Mouse (Mus musculus) bone marrow, adult 2 months (tissue): Measurements from ENCODE around the gene Hmga1. TPM values are rescaled to one million over a fixed set of nuclear protein-coding genes. Genes with fewer than 3 reads are reported as not detected.

ENCODE experiments used
- H3K27ac ChIP-seq: fragments of 200-500 bp; 2 replicates; pipeline ENCODE4 v1.5.1; 2012; ENCODE audit warnings: low read depth, mild to moderate bottlenecking, control low read depth, inconsistent platforms, low read length; ENCODE audit not compliant: control insufficient read depth, poor library complexity, insufficient read depth
- H3K4me1 ChIP-seq: fragments of 200-500 bp; 2 replicates; pipeline ENCODE4 v1.6.1; 2011; ENCODE audit warnings: low read length; ENCODE audit not compliant: control insufficient read depth, insufficient read depth
- H3K4me3 ChIP-seq: fragments of 200-500 bp; replicated peaks from 2 replicates; pipeline ENCODE3; 2011; ENCODE audit warnings: mild to moderate bottlenecking, low read depth, low read length, control low read depth; ENCODE audit not compliant: control insufficient read depth
- CTCF ChIP-seq: fragments of 200-500 bp; IDR thresholded peaks from 2 replicates; pipeline ENCODE4 v1.5.1; 2011; ENCODE audit warnings: low read length, control low read depth; ENCODE audit not compliant: control insufficient read depth, insufficient read depth
- POLR2A ChIP-seq: fragments of 200-500 bp; IDR thresholded peaks from 2 replicates; pipeline ENCODE4 v1.6.1; 2011; ENCODE audit warnings: low read depth, mild to moderate bottlenecking, control low read depth, low read length, borderline replicate concordance; ENCODE audit not compliant: control insufficient read depth
- WGBS: fragments of 180-500 bp; shearing (Covaris S2); methylation state at CpG from one replicate; pipeline ENCODE4 v1.1.7; 2018; 5-methylcytosine and 5-hydroxymethylcytosine counted together
- polyA plus RNA-seq: library from polyadenylated mRNA; stranded (reverse); fragments of >200 nt; gene quantifications from 2 replicates; pipeline ENCODE4 v1.2.4, GENCODE M21; 2011; ENCODE audit warnings: low replicate concordance; ENCODE audit not compliant: missing spikeins, insufficient read depth, insufficient read length

Gene Hmga1
- polyA plus RNA-seq, 1 experiment, result 99.4 TPM

- no peak overlapping the region for H3K4me3 ChIP-seq
- peaks cover 7% of the 10 kb centered on the region for H3K4me1 ChIP-seq
- no peak overlapping the region for H3K27ac ChIP-seq
- no peak for TF ChIP-seq CTCF
- TF ChIP-seq POLR2A, result no peak
- WGBS, result 78% methylated on average over 13 of the region's 13 CpGs
These were observed 4.7 kb downstream of the Hmga1 start for GRCm38 (mm10) chr17:27560926-27561480.

GRCm38 (mm10) chr17:27561809-27562526 is 5.7 kb downstream of the Hmga1 start:
- no peak for TF ChIP-seq CTCF
- TF ChIP-seq POLR2A, result no peak
- WGBS, result 44% methylated on average over 11 of the region's 11 CpGs
- peaks cover 8% of the 10 kb centered on the region for H3K4me1 ChIP-seq
- H3K4me3 ChIP-seq, result no peak overlapping the region
- H3K27ac ChIP-seq, result peak overlapping the region; percentile 14; the same call in 1 of the 2 replicates

DNA sequence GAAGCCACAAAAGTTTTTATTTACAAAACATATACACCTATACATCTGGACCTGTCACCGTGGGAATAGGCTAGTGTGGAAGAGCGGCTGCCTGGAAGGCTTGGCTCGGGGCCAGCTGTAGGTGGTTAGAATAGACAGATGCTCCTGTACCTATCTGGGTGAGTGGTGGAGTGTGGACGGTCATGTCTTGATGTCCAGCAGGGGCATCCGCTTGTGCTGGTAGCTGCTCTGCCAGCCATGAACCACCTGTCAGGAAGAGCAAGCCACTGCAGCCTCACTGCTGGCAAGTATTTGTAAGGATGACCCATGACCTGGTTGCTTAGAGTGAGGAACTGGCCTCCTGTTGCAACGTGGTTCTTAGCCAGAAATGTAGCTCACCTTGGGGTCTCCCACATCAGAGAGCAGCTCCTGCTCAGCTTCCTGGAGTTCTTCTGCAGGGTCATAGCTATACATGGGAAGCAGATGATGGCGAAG is 7.5 kb downstream of the Hmga1 start:
- peaks cover 13% of the 10 kb centered on the region for H3K4me1 ChIP-seq
- TF ChIP-seq POLR2A (no peak; the same call in 1 of the 2 replicates), CTCF (no peak)
- H3K4me3 ChIP-seq, result no peak overlapping the region
- WGBS, result 57% methylated on average over 7 of the region's 7 CpGs
- H3K27ac ChIP-seq, result no peak overlapping the region

GRCm38 (mm10) chr17:27564391-27565162 is 8.3 kb downstream of the Hmga1 start:
- Histone ChIP-seq H3K4me3 (peak overlapping the region; percentile 80), H3K27ac (peak overlapping the region; percentile 69), H3K4me1 (peaks cover 14% of the 10 kb centered on the region)
- WGBS, result 13% methylated on average over 20 of the region's 20 CpGs
- TF ChIP-seq POLR2A (no peak), CTCF (peak; percentile 32; the same call in 1 of the 2 replicates)

GRCm38 (mm10) chr17:27565163-27565941 is 9.1 kb downstream of the Hmga1 start, which contains the start of gene AI413582:
AI413582 (minus strand) TSS chr17:27565756.
- H3K27ac ChIP-seq, result peak within 1 kb of the TSS; percentile 69
- TF ChIP-seq POLR2A, result peak; percentile 83
- peak; percentile 83 for TF ChIP-seq CTCF
- peak within 1 kb of the TSS; percentile 80 for H3K4me3 ChIP-seq
- under 1% methylated on average over 58 of the region's 58 CpGs for WGBS
- H3K4me1 ChIP-seq, result peaks cover 11% of the 10 kb centered on the region

DNA sequence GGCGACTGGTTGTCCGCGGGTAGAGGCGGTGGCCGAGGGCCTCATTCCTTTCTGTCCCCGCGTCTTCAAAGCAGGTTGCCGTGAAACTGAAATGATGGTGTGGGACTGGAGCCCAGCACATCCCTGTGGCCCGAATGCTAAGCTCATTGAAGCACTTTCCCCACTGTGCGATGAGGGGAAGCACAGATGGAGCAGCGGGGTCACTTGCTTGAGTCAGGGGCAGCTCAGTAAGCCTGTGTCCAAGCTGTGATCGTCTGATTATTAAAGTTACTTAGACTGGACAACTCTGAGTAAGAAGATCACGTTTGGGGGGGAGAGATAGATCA is 9.6 kb downstream of the Hmga1 start:
- WGBS, result under 1% methylated on average over 13 of the region's 13 CpGs
- Histone ChIP-seq H3K4me3 (peak overlapping the region; percentile 49), H3K27ac (no peak overlapping the region), H3K4me1 (peaks cover 11% of the 10 kb centered on the region)
- no peak for TF ChIP-seq POLR2A
- TF ChIP-seq CTCF, result no peak

- no peak for TF ChIP-seq CTCF
- no peak for TF ChIP-seq POLR2A
- peak overlapping the region; percentile 13; the same call in 1 of the 2 replicates for H3K27ac ChIP-seq
- peaks cover 11% of the 10 kb centered on the region for H3K4me1 ChIP-seq
- H3K4me3 ChIP-seq, result no peak overlapping the region
- 84% methylated on average over 5 of the region's 5 CpGs for WGBS
These were observed 11.9 kb downstream of the Hmga1 start for GRCm38 (mm10) chr17:27568228-27568627.
